Mouse (Mus musculus) neural tube, embryonic 11.5 days (tissue): Measurements from ENCODE around the gene Msh2. TPM values are rescaled to one million over a fixed set of nuclear protein-coding genes. Genes with fewer than 3 reads are reported as not detected.

Experiments
- ATAC-seq: fragments of 200-750 bp; cut with Nextera tagmentation; 2 replicates; pipeline ENCODE4 v1.8.0; 2017; ENCODE audit warnings: moderate number of reproducible peaks, mild to moderate bottlenecking, moderate TSS enrichment, moderate library complexity; ENCODE audit not compliant: insufficient read depth, low FRiP score, low TSS enrichment
- DNase-seq: peaks from one replicate; pipeline ENCODE4 v3.0.0-alpha.2; 2015; ENCODE audit warnings: low spot score
- H3K27ac ChIP-seq: fragments of 300-500 bp; sonication (generic); 2 replicates; pipeline ENCODE4 v1.5.1; 2014; ENCODE audit warnings: low read depth, mild to moderate bottlenecking, low read length
- H3K27me3 ChIP-seq: fragments of 300-500 bp; sonication (generic); 2 replicates; pipeline ENCODE4 v1.6.1; 2014; ENCODE audit warnings: mild to moderate bottlenecking, low read length, mixed read lengths; ENCODE audit not compliant: control insufficient read depth, insufficient read depth
- H3K36me3 ChIP-seq: fragments of 300-500 bp; sonication (generic); 2 replicates; pipeline ENCODE4 v1.6.1; 2014; ENCODE audit warnings: mild to moderate bottlenecking, low read length, moderate library complexity, mixed read lengths; ENCODE audit not compliant: control insufficient read depth, insufficient read depth
- H3K4me1 ChIP-seq: fragments of 300-500 bp; sonication (generic); 2 replicates; pipeline ENCODE4 v1.6.1; 2014; ENCODE audit warnings: low read length, mixed read lengths; ENCODE audit not compliant: control insufficient read depth, insufficient read depth
- H3K4me2 ChIP-seq: fragments of 300-500 bp; sonication (generic); 2 replicates; pipeline ENCODE4 v1.6.1; 2014; ENCODE audit warnings: low read depth, mild to moderate bottlenecking, moderate library complexity
- H3K4me3 ChIP-seq: fragments of 300-500 bp; sonication (generic); 2 replicates; pipeline ENCODE4 v1.5.1; 2014; ENCODE audit warnings: low read depth, low read length
- H3K9ac ChIP-seq: fragments of 300-500 bp; sonication (generic); 2 replicates; pipeline ENCODE4 v1.6.1; 2014; ENCODE audit warnings: mild to moderate bottlenecking, low read length
- H3K9me3 ChIP-seq: fragments of 300-500 bp; sonication (generic); 2 replicates; pipeline ENCODE4 v1.6.1; 2016; ENCODE audit warnings: low read length; ENCODE audit not compliant: control insufficient read depth
- WGBS: fragments of 180-500 bp; shearing (Covaris S2); extraction: QIAGEN DNeasy Blood & Tissue Kit; methylation state at CpG from one replicate; pipeline ENCODE4 v1.1.7; 2014; 5-methylcytosine and 5-hydroxymethylcytosine counted together
- polyA plus RNA-seq: library from polyadenylated mRNA; unstranded; fragments of >200 nt; fragmentation: Nextera tagmentation; extraction: Ambion mirVana; gene quantifications from 2 replicates; pipeline ENCODE4 v1.2.1, GENCODE M21; 2014

Msh2 gene
- polyA plus RNA-seq: 79.5 and 81.1 TPM in 2 replicates

DNA sequence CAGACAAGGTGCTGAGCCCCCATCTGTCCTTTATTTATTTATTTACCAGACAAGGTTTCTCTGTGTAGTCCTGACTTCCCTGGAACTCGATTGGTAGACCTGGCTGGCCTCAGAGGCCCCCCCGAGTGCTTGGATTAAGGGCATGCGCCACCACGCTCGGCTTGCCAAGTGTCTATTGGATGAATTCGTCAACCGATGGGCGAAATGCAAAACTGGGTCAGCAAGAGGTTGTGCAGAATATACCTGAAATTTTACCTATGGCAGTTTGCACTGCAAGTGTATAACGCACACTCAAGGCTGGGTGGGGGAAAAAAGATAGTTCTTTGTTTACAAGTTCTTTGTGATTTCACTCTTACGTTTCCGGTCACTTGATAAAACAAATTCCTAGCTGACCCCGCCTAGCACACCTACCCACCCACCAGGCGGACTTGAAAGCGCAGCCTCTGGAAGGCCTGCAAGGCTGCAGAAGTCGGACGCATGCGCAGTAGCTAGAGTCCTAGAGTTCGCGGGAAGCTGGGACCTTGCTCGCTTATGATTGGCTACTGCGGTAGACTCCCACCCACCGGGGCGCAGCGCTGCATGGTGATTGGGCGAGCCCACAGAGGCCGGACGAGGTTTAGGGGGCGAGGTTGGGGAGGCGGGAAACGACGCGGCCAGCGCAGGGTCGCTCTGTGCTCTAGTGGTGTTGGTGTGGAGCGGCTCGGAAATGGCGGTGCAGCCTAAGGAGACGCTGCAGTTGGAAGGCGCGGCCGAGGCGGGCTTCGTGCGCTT is at the start of gene Msh2:
Msh2 (plus strand) TSS at position 441 of the 771 bp plus-strand sequence.
- Histone ChIP-seq H3K4me1 (no peaks in the 10 kb centered on the region; the same call in 1 of the 2 replicates), H3K27ac (peak within 1 kb of the TSS; percentile 79), H3K9ac (peak within 1 kb of the TSS; percentile 91), H3K4me3 (peak within 1 kb of the TSS; percentile 85), H3K36me3 (no peaks in the 10 kb centered on the region), H3K27me3 (no peaks in the 10 kb centered on the region), H3K9me3 (no peaks in the 10 kb centered on the region), H3K4me2 (peak within 1 kb of the TSS; percentile 82)
- peak; percentile 99 for DNase-seq
- peak; percentile 100 for ATAC-seq
- under 1% methylated on average over 43 of the region's 44 CpGs for WGBS

GRCm38 (mm10) chr17:87625510-87626086 is 46.5 kb upstream of the Msh2 start:
- H3K4me2 ChIP-seq: no peak overlapping the region
- no peaks in the 10 kb centered on the region for H3K27me3 ChIP-seq
- no peak overlapping the region for H3K9ac ChIP-seq
- no peak overlapping the region for H3K27ac ChIP-seq
- ATAC-seq (no peak), DNase-seq (no peak)
- 46% methylated on average over 3 of the region's 3 CpGs for WGBS
- H3K9me3 ChIP-seq: no peaks in the 10 kb centered on the region
- H3K4me3 ChIP-seq: no peak overlapping the region
- no peaks in the 10 kb centered on the region for H3K36me3 ChIP-seq
- H3K4me1 ChIP-seq: no peaks in the 10 kb centered on the region

- no peak overlapping the region for H3K27ac ChIP-seq
- no peaks in the 10 kb centered on the region for H3K27me3 ChIP-seq
- DNase-seq: no peak
- H3K9me3 ChIP-seq: no peaks in the 10 kb centered on the region
- H3K4me3 ChIP-seq: no peak overlapping the region
- H3K36me3 ChIP-seq: no peaks in the 10 kb centered on the region
- no peaks in the 10 kb centered on the region for H3K4me1 ChIP-seq
- WGBS: 96% methylated on average over 5 of the region's 5 CpGs
- no peak for ATAC-seq
- H3K4me2 ChIP-seq: no peak overlapping the region
- H3K9ac ChIP-seq: no peak overlapping the region
These were observed 44.0 kb upstream of the Msh2 start for GRCm38 (mm10) chr17:87628144-87628543.

GRCm38 (mm10) chr17:87628706-87629105 is 43.4 kb upstream of the Msh2 start:
- Histone ChIP-seq H3K9ac (no peak overlapping the region), H3K4me1 (no peaks in the 10 kb centered on the region), H3K27ac (no peak overlapping the region), H3K27me3 (no peaks in the 10 kb centered on the region), H3K4me2 (no peak overlapping the region), H3K9me3 (no peaks in the 10 kb centered on the region), H3K4me3 (no peak overlapping the region), H3K36me3 (no peaks in the 10 kb centered on the region)
- ATAC-seq: no peak
- DNase-seq: no peak
- WGBS: 74% methylated on average over 7 of the region's 7 CpGs

DNA sequence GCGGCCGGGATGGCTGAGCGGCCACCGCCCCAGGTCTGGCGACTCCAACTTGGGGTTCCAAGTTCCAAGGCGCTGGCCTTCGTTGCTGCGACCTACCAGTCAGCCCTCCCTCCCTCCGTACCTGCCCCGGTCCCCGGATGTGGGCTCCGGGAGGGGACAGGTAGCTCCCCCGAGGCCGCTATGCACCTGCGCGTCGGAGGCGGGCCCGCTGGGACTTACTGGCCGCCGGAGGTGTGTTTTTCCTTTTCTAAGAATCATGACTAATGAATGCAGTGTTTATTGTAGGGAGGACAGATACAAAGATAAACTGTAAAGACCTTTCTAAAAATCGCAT is 35.1 kb upstream of the Msh2 start:
- Histone ChIP-seq H3K27ac (no peak overlapping the region), H3K4me3 (peak overlapping the region; percentile 51), H3K9ac (no peak overlapping the region; the same call in 1 of the 2 replicates), H3K27me3 (peaks cover 37% of the 10 kb centered on the region), H3K9me3 (no peaks in the 10 kb centered on the region), H3K4me1 (peaks cover 3% of the 10 kb centered on the region), H3K4me2 (peak overlapping the region; percentile 71), H3K36me3 (no peaks in the 10 kb centered on the region)
- ATAC-seq: no peak
- 2% methylated on average over 14 of the region's 22 CpGs for WGBS
- DNase-seq: peak; percentile 19

GRCm38 (mm10) chr17:87639242-87639641 is 32.9 kb upstream of the Msh2 start:
- DNase-seq: no peak
- Histone ChIP-seq H3K4me1 (peaks cover 3% of the 10 kb centered on the region), H3K4me3 (no peak overlapping the region)

DNA sequence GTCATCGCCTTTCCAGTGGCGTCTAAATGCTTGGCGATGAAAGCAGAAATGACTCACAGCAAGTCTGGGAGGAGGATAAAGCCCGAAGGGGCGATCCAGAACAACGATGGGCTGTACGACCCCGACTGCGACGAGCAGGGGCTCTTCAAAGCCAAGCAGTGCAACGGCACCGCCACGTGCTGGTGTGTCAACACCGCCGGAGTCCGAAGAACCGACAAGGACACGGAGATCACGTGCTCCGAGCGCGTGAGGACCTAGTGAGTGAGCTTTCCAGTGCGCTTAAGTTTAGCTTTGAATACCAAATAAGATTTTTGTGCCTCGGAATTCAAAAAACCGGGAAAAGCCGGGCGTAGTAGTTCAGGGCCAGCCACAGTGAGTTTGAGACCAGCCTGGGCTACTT is 31.9 kb upstream of the Msh2 start:
- no peak for ATAC-seq
- no peak overlapping the region for H3K9ac ChIP-seq
- 93% methylated on average over 27 of the region's 27 CpGs for WGBS
- H3K4me1 ChIP-seq: peaks cover 3% of the 10 kb centered on the region
- H3K36me3 ChIP-seq: no peaks in the 10 kb centered on the region
- DNase-seq: no peak
- H3K4me2 ChIP-seq: no peak overlapping the region
- H3K9me3 ChIP-seq: no peaks in the 10 kb centered on the region
- no peak overlapping the region for H3K4me3 ChIP-seq
- H3K27ac ChIP-seq: no peak overlapping the region
- H3K27me3 ChIP-seq: peaks cover 32% of the 10 kb centered on the region

More at GRCm38 (mm10) chr17:87639242-87639641, 32.9 kb upstream of the Msh2 start:
- peaks cover 37% of the 10 kb centered on the region for H3K27me3 ChIP-seq
- no peaks in the 10 kb centered on the region for H3K36me3 ChIP-seq
- no peak for ATAC-seq
- H3K9ac ChIP-seq: no peak overlapping the region
- H3K27ac ChIP-seq: no peak overlapping the region
- no peak overlapping the region for H3K4me2 ChIP-seq
- WGBS: 81% methylated on average over 5 of the region's 5 CpGs
- H3K9me3 ChIP-seq: no peaks in the 10 kb centered on the region

GRCm38 (mm10) chr17:87641006-87641405 is 31.1 kb upstream of the Msh2 start:
- no peak overlapping the region for H3K4me3 ChIP-seq
- peaks cover 25% of the 10 kb centered on the region for H3K27me3 ChIP-seq
- no peak overlapping the region for H3K4me2 ChIP-seq
- peaks cover 3% of the 10 kb centered on the region for H3K4me1 ChIP-seq
- no peaks in the 10 kb centered on the region for H3K9me3 ChIP-seq
- no peaks in the 10 kb centered on the region for H3K36me3 ChIP-seq
- 85% methylated on average over 12 of the region's 12 CpGs for WGBS
- no peak overlapping the region for H3K9ac ChIP-seq
- DNase-seq (no peak), ATAC-seq (no peak)
- no peak overlapping the region for H3K27ac ChIP-seq

DNA sequence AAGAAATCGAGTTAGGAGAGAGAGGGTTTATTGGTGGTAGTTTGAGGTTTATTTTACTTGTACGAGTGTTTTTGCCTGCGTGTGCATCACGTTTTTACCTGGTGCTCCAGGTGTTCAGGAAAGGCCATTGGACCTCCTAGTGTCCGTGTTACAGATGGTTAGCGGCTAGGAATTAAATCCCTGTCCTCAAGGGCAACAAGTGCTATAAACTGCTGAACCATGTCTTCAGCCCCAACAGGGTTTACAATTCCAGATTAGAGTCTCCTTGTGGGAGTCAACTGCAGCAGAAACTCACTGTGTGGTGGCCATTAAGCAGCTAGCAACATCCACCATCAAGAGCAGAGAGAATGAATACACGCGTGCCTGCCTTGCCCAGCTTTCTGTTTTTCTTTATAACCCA is 29.4 kb upstream of the Msh2 start:
- H3K4me3 ChIP-seq: no peak overlapping the region
- no peak overlapping the region for H3K9ac ChIP-seq
- 90% methylated on average over 8 of the region's 8 CpGs for WGBS
- H3K4me2 ChIP-seq: no peak overlapping the region
- H3K36me3 ChIP-seq: no peaks in the 10 kb centered on the region
- ATAC-seq (no peak), DNase-seq (no peak)
- no peaks in the 10 kb centered on the region for H3K4me1 ChIP-seq
- no peak overlapping the region for H3K27ac ChIP-seq
- no peaks in the 10 kb centered on the region for H3K9me3 ChIP-seq
- peaks cover 7% of the 10 kb centered on the region for H3K27me3 ChIP-seq
